Mouse (Mus musculus) MEL (cell line): ENCODE results near the gene Ano10. TPM values are rescaled to one million over a fixed set of nuclear protein-coding genes. Genes with fewer than 3 reads are reported as not detected.
A peak's percentile ranks its signal among the peaks of the same experiment; 100 is the strongest.

Source experiments
- DNase-seq: peaks from one replicate; pipeline ENCODE4 v3.0.0; 2011; ENCODE audit warnings: low read depth, low spot score
- H3K27ac ChIP-seq: 2 replicates; pipeline ENCODE4 v1.5.1; 2012; ENCODE audit warnings: low read depth, mild to moderate bottlenecking, control low read depth, low read length, moderate library complexity; ENCODE audit not compliant: control insufficient read depth
- H3K27me3 ChIP-seq, 2 experiments: fragments of 150-350 bp in 1 of 2; sonication (generic) in 1 of 2; 2 replicates each; pipeline ENCODE4 v1.6.1; 2012; ENCODE audit warnings: low read length in 2 of 2, mild to moderate bottlenecking in 2 of 2, improper control_type of control experiment in 1 of 2, moderate library complexity in 1 of 2; ENCODE audit not compliant: insufficient read depth in 2 of 2, control insufficient read depth in 1 of 2
- H3K36me3 ChIP-seq, 2 experiments: 2 replicates each; pipeline ENCODE4 v1.6.1; 2012 to 2014; ENCODE audit warnings: low read length in 2 of 2, improper control_type of control experiment in 1 of 2, inconsistent platforms in 1 of 2, mild to moderate bottlenecking in 1 of 2; ENCODE audit not compliant: insufficient read depth in 2 of 2, control insufficient read depth in 1 of 2
- H3K4me1 ChIP-seq, 2 experiments: fragments of 150-350 bp in 1 of 2; sonication (generic) in 1 of 2; 2 replicates each; pipeline ENCODE4 v1.6.1; 2012; ENCODE audit warnings: low read length in 2 of 2, improper control_type of control experiment in 1 of 2, mild to moderate bottlenecking in 1 of 2; ENCODE audit not compliant: insufficient read depth in 2 of 2, control insufficient read depth in 1 of 2
- H3K4me3 ChIP-seq, 2 experiments: fragments of 150-350 bp in 1 of 2; sonication (generic) in 1 of 2; 2 replicates each; pipeline ENCODE4 v1.5.1; 2012; ENCODE audit warnings: low read depth in 2 of 2, low read length in 2 of 2, mild to moderate bottlenecking in 2 of 2, moderate library complexity in 2 of 2, control low read depth in 1 of 2, improper control_type of control experiment in 1 of 2; ENCODE audit not compliant: control insufficient read depth in 1 of 2, insufficient read depth in 1 of 2
- H3K79me2 ChIP-seq: 2 replicates; pipeline ENCODE4 v1.6.1; 2012; ENCODE audit warnings: mild to moderate bottlenecking, low read length, moderate library complexity; ENCODE audit not compliant: control insufficient read depth, poor library complexity, insufficient read depth
- H3K9ac ChIP-seq: 2 replicates; pipeline ENCODE4 v1.6.1; 2012; ENCODE audit warnings: low read depth, mild to moderate bottlenecking, control low read depth, low read length, moderate library complexity; ENCODE audit not compliant: control insufficient read depth, poor library complexity, severe bottlenecking
- H3K9me3 ChIP-seq: fragments of 150-350 bp; sonication (generic); replicated peaks from 2 replicates; pipeline ENCODE4 v1.6.1; 2012; ENCODE audit warnings: mild to moderate bottlenecking, low read length, improper control_type of control experiment, moderate library complexity; ENCODE audit not compliant: insufficient read depth
- CHD2 ChIP-seq: IDR thresholded peaks from 2 replicates; pipeline ENCODE4 v1.6.1; 2011; ENCODE audit warnings: low read length, improper control_type of control experiment
- CTCF ChIP-seq, 3 experiments: IDR thresholded peaks in 2 of 3; conservative IDR thresholded peaks in 1 of 3; 2 replicates each; pipeline ENCODE4 v1.5.1; 2011 to 2012; ENCODE audit warnings: low read length in 3 of 3, low read depth in 2 of 3, mild to moderate bottlenecking in 2 of 3, improper control_type of control experiment in 1 of 3, inconsistent platforms in 1 of 3, mixed read lengths in 1 of 3, moderate library complexity in 1 of 3; ENCODE audit not compliant: control insufficient read depth in 1 of 3, insufficient read depth in 1 of 3, poor library complexity in 1 of 3, severe bottlenecking in 1 of 3
- ELF1 ChIP-seq: IDR thresholded peaks from 2 replicates; pipeline ENCODE4 v1.6.1; 2014; ENCODE audit warnings: low read depth, mild to moderate bottlenecking, inconsistent platforms, low read length, improper control_type of control experiment, moderate library complexity
- EP300 ChIP-seq, 2 experiments: IDR thresholded peaks; 2 replicates each; pipeline ENCODE4 v1.6.1; 2011; ENCODE audit warnings: improper control_type of control experiment in 2 of 2, low read length in 2 of 2, low read depth in 1 of 2, mild to moderate bottlenecking in 1 of 2
- MAFK ChIP-seq: IDR thresholded peaks from 2 replicates; pipeline ENCODE4 v1.6.1; 2011; ENCODE audit warnings: low read depth, mild to moderate bottlenecking, low read length, improper control_type of control experiment, borderline replicate concordance
- MEF2A ChIP-seq: IDR thresholded peaks from 2 replicates; pipeline ENCODE4 v1.6.1; 2014; ENCODE audit warnings: low read depth, mild to moderate bottlenecking, inconsistent platforms, low read length, improper control_type of control experiment; ENCODE audit not compliant: poor library complexity, insufficient replicate concordance, severe bottlenecking; ENCODE audit errors: extremely low read depth
- MXI1 ChIP-seq: IDR thresholded peaks from 2 replicates; pipeline ENCODE4 v1.6.1; 2011; ENCODE audit warnings: mild to moderate bottlenecking, low read depth, low read length, improper control_type of control experiment
- NELFE ChIP-seq: IDR thresholded peaks from 2 replicates; pipeline ENCODE4 v1.6.1; 2011; ENCODE audit warnings: low read depth, low read length, improper control_type of control experiment
- NRF1 ChIP-seq: IDR thresholded peaks from 2 replicates; pipeline ENCODE4 v1.6.1; 2014; ENCODE audit warnings: low read depth, mild to moderate bottlenecking, inconsistent platforms, low read length, improper control_type of control experiment, moderate library complexity; ENCODE audit not compliant: poor library complexity, insufficient read depth, severe bottlenecking
- RAD21 ChIP-seq: IDR thresholded peaks from 2 replicates; pipeline ENCODE4 v1.6.1; 2011; ENCODE audit warnings: mild to moderate bottlenecking, low read depth, low read length, improper control_type of control experiment
- SIN3A ChIP-seq: IDR thresholded peaks from 2 replicates; pipeline ENCODE4 v1.6.1; 2012; ENCODE audit warnings: low read length, improper control_type of control experiment, inconsistent platforms
- SMC3 ChIP-seq: IDR thresholded peaks from 2 replicates; pipeline ENCODE4 v1.6.1; 2011; ENCODE audit warnings: low read depth, low read length, improper control_type of control experiment
- USF1 ChIP-seq: IDR thresholded peaks from 2 replicates; pipeline ENCODE4 v1.6.1; 2014; ENCODE audit warnings: low read depth, mild to moderate bottlenecking, inconsistent platforms, low read length, improper control_type of control experiment, moderate library complexity
- USF2 ChIP-seq, 2 experiments: IDR thresholded peaks; 2 replicates each; pipeline ENCODE4 v1.6.1; 2011 to 2012; ENCODE audit warnings: improper control_type of control experiment in 2 of 2, low read length in 2 of 2, borderline replicate concordance in 1 of 2, inconsistent platforms in 1 of 2, low read depth in 1 of 2, mild to moderate bottlenecking in 1 of 2; ENCODE audit not compliant: insufficient read depth in 1 of 2
- polyA plus RNA-seq, 2 experiments: library from polyadenylated mRNA; stranded (reverse) in 1 of 2; unstranded in 1 of 2; fragments of >175 nt in 1 of 2; fragments of >200 nt in 1 of 2; gene quantifications; 2 replicates each; pipeline versions ENCODE4 v1.2.1 to v1.2.4; 2012; ENCODE audit warnings: low replicate concordance in 2 of 2, low read depth in 1 of 2; ENCODE audit not compliant: insufficient read length in 2 of 2, insufficient read depth in 1 of 2, missing spikeins in 1 of 2
- total RNA-seq: library from RNA; depleted of rRNA; stranded (reverse); fragments of 300-350 nt; gene quantifications from 2 replicates; pipeline ENCODE4 v1.2.3, GENCODE M21; 2012

Gene Ano10
- total and polyA plus RNA-seq, 3 experiments: 0.54 to 3.1 TPM; not detected in 1

- no peaks in the 10 kb centered on the region for H3K9me3 ChIP-seq
- peak overlapping the region; percentile 52 for H3K9ac ChIP-seq
- no peaks in the 10 kb centered on the region; the same call in 1 of the 2 replicates for H3K79me2 ChIP-seq
- TF ChIP-seq USF1 (no peak), SMC3 (no peak), SIN3A (no peak)
- H3K27ac ChIP-seq: no peak overlapping the region
- H3K27me3 ChIP-seq: peaks cover 4 to 7% of the 10 kb centered on the region in 2 experiments
- peaks cover 0 to 2% of the 10 kb centered on the region in 2 experiments; a peak in 1 of 4 replicates for H3K36me3 ChIP-seq
- no peak for DNase-seq
- H3K4me1 ChIP-seq: peaks cover 0 to 2% of the 10 kb centered on the region in 2 experiments; a peak in 1 of 4 replicates
- peak overlapping the region; percentile 52 to 78 for H3K4me3 ChIP-seq
Observed at GRCm38 (mm10) chr9:122293865-122294241, 370 bp downstream of the Ano10 start.

GRCm38 (mm10) chr9:122290192-122290591 lies 4.0 kb downstream of the Ano10 start:
- peaks cover 0 to under 1% of the 10 kb centered on the region in 2 experiments; a peak in 1 of 4 replicates for H3K36me3 ChIP-seq
- no peak overlapping the region for H3K27ac ChIP-seq
- H3K4me1 ChIP-seq: no peaks in the 10 kb centered on the region; a peak in 1 of 4 replicates
- no peak for TF ChIP-seq MAFK
- TF ChIP-seq MXI1: no peak
- no peak for TF ChIP-seq MEF2A
- TF ChIP-seq EP300 (IDR thresholded peaks at IDR 0.05; ENCODE audit: low read depth in 1 of 2, low read length in 2 of 2): no peak
- no peak overlapping the region for H3K9ac ChIP-seq
- no peak overlapping the region for H3K4me3 ChIP-seq
- peaks cover 4 to 7% of the 10 kb centered on the region in 2 experiments for H3K27me3 ChIP-seq
- no peak for DNase-seq
- H3K9me3 ChIP-seq: no peaks in the 10 kb centered on the region
- H3K79me2 ChIP-seq: no peaks in the 10 kb centered on the region; the same call in 1 of the 2 replicates

- TF ChIP-seq USF1 (no peak), RAD21 (no peak), MAFK (no peak), CTCF (IDR thresholded peaks at IDR 0.05 in 2 of 3, conservative IDR thresholded peaks at IDR 0.05 in 1 of 3; ENCODE audit: control insufficient read depth in 1 of 3, insufficient read depth in 1 of 3, low read depth in 2 of 3, low read length in 3 of 3, poor library complexity in 1 of 3, severe bottlenecking in 1 of 3) (no peak), ELF1 (no peak), NRF1 (no peak), NELFE (no peak), USF2 (IDR thresholded peaks at IDR 0.05; ENCODE audit: borderline replicate concordance in 1 of 2, insufficient read depth in 1 of 2, low read depth in 1 of 2, low read length in 2 of 2) (no peak), CHD2 (no peak)
- TF ChIP-seq, all 39 proteins: peak for 0
- no peaks in the 10 kb centered on the region for H3K4me1 ChIP-seq
- H3K27ac ChIP-seq: no peak overlapping the region
- H3K4me3 ChIP-seq: no peak overlapping the region
- no peaks in the 10 kb centered on the region for H3K36me3 ChIP-seq
- DNase-seq: no peak
- no peaks in the 10 kb centered on the region for H3K79me2 ChIP-seq
- H3K9me3 ChIP-seq: no peaks in the 10 kb centered on the region
- H3K9ac ChIP-seq: no peak overlapping the region
- H3K27me3 ChIP-seq: peaks cover 2 to 3% of the 10 kb centered on the region in 2 experiments
Observed at GRCm38 (mm10) chr9:122288416-122288815, 5.8 kb downstream of the Ano10 start.
